Mouse (Mus musculus): ENCODE measurements around the gene Cops9. TPM values are rescaled to one million over a fixed set of nuclear protein-coding genes. Genes with fewer than 3 reads are reported as not detected.

Cops9 gene
- polyA plus RNA-seq, 1 experiment from 2014 or later: 433 TPM

Other genes starting within 250 kb of the Cops9 start
- 251 and 254 TPM in 2 replicates for gene Ndufa10, start 168.1 kb downstream of the Cops9 start, polyA plus RNA-seq (2016; fragmentation: Nextera tagmentation; extraction: Ambion mirVana)
- gene Olfr1416, start 156.9 kb downstream of the Cops9 start, polyA plus RNA-seq (2016; fragmentation: Nextera tagmentation; extraction: Ambion mirVana): not detected in 2 replicates
- gene Olfr1415, start 145.9 kb downstream of the Cops9 start, polyA plus RNA-seq (2016; fragmentation: Nextera tagmentation; extraction: Ambion mirVana): not detected in 2 replicates
- not detected in 2 replicates for gene Olfr1414, start 123.3 kb downstream of the Cops9 start, polyA plus RNA-seq (2016; fragmentation: Nextera tagmentation; extraction: Ambion mirVana)
- gene Olfr1413, start 70.7 kb downstream of the Cops9 start, polyA plus RNA-seq (2016; fragmentation: Nextera tagmentation; extraction: Ambion mirVana): not detected in 2 replicates
- gene Olfr1412, start 56.2 kb downstream of the Cops9 start, polyA plus RNA-seq (2016; fragmentation: Nextera tagmentation; extraction: Ambion mirVana): not detected in 2 replicates
- gene Olfr1411, start 47.6 kb downstream of the Cops9 start, polyA plus RNA-seq (2016; fragmentation: Nextera tagmentation; extraction: Ambion mirVana): not detected in 2 replicates
- not detected in 2 replicates for gene Olfr1410, start 36.2 kb downstream of the Cops9 start, polyA plus RNA-seq (2016; fragmentation: Nextera tagmentation; extraction: Ambion mirVana)
- not detected in 2 replicates for gene Olfr12, start 24.2 kb downstream of the Cops9 start, polyA plus RNA-seq (2016; fragmentation: Nextera tagmentation; extraction: Ambion mirVana)
- gene Otos, start 6.9 kb upstream of the Cops9 start, polyA plus RNA-seq (2016; fragmentation: Nextera tagmentation; extraction: Ambion mirVana): 0.22 TPM in 1 of 2 replicates, not detected in the other
- 70.0 and 74.9 TPM in 2 replicates for gene Gpc1, start 189.7 kb upstream of the Cops9 start, polyA plus RNA-seq (2016; fragmentation: Nextera tagmentation; extraction: Ambion mirVana)

Data from neural tube, embryonic 12.5 days (tissue).